Mouse (Mus musculus): ENCODE measurements around the gene Serp2. TPM values are rescaled to one million over a fixed set of nuclear protein-coding genes. Genes with fewer than 3 reads are reported as not detected.

Gene Serp2
- total RNA-seq, 2 experiments from 2014 or later, result 4.8 to 5.0 TPM

- DNase-seq (ENCODE audit: low spot score in 2 of 2), result no peak
Observed at GRCm38 (mm10) chr14:76527758-76528313, 28.9 kb downstream of the Serp2 start.

GRCm38 (mm10) chr14:76527030-76527719 is 29.5 kb downstream of the Serp2 start:
- no peak for DNase-seq (ENCODE audit: low spot score in 2 of 2)

- no peak for DNase-seq (ENCODE audit: low spot score in 2 of 2)
Observed at GRCm38 (mm10) chr14:76526467-76526866, 30.2 kb downstream of the Serp2 start.

GRCm38 (mm10) chr14:76523344-76523743 is 33.3 kb downstream of the Serp2 start:
- no peak for DNase-seq (ENCODE audit: low spot score in 2 of 2)

- DNase-seq (ENCODE audit: low spot score in 2 of 2), result no peak
Observed at GRCm38 (mm10) chr14:76521308-76521707, 35.4 kb downstream of the Serp2 start.

- DNase-seq (ENCODE audit: low spot score in 2 of 2), result no peak
Observed at GRCm38 (mm10) chr14:76520606-76521005, 36.1 kb downstream of the Serp2 start.

GRCm38 (mm10) chr14:76518217-76518616 is 38.5 kb downstream of the Serp2 start:
- no peak for DNase-seq (ENCODE audit: low spot score in 2 of 2)

- no peak for DNase-seq (ENCODE audit: low spot score in 2 of 2)
Observed at GRCm38 (mm10) chr14:76515620-76516019, 41.1 kb downstream of the Serp2 start.

GRCm38 (mm10) chr14:76514050-76514585 is 42.6 kb downstream of the Serp2 start:
- DNase-seq (ENCODE audit: low spot score in 2 of 2), result no peak

- no peak for DNase-seq (ENCODE audit: low spot score in 2 of 2)
Observed at GRCm38 (mm10) chr14:76513395-76514049, 43.2 kb downstream of the Serp2 start.

GRCm38 (mm10) chr14:76511971-76512370 is 44.7 kb downstream of the Serp2 start:
- DNase-seq (ENCODE audit: low spot score in 2 of 2), result no peak

GRCm38 (mm10) chr14:76508701-76509100 is 48.0 kb downstream of the Serp2 start:
- no peak for DNase-seq (ENCODE audit: low spot score in 2 of 2)

GRCm38 (mm10) chr14:76507804-76508500 is 48.7 kb downstream of the Serp2 start:
- DNase-seq (ENCODE audit: low spot score in 2 of 2), result no peak

- no peak for DNase-seq (ENCODE audit: low spot score in 2 of 2)
Observed at GRCm38 (mm10) chr14:76507357-76507756, 49.3 kb downstream of the Serp2 start.

- DNase-seq (ENCODE audit: low spot score in 2 of 2), result peak in 1 of 2 experiments; percentile 31
Observed at GRCm38 (mm10) chr14:76506425-76507205, 50.1 kb downstream of the Serp2 start.

GRCm38 (mm10) chr14:76505439-76506220 is 51.1 kb downstream of the Serp2 start:
- peak; percentile 75 to 81 for DNase-seq (ENCODE audit: low spot score in 2 of 2)

- no peak for DNase-seq (ENCODE audit: low spot score in 2 of 2)
Observed at GRCm38 (mm10) chr14:76505101-76505438, 51.6 kb downstream of the Serp2 start.

GRCm38 (mm10) chr14:76504121-76504737 is 52.5 kb downstream of the Serp2 start:
- DNase-seq (ENCODE audit: low spot score in 2 of 2), result peak; percentile 98 to 99

- DNase-seq (ENCODE audit: low spot score in 2 of 2), result no peak
Observed at GRCm38 (mm10) chr14:76503231-76503851, 53.3 kb downstream of the Serp2 start.
